Mouse (Mus musculus) midbrain, embryonic 10.5 days (tissue): ENCODE measurements around the gene Klhl21. TPM values are rescaled to one million over a fixed set of nuclear protein-coding genes. Genes with fewer than 3 reads are reported as not detected.
A peak's percentile ranks its signal among the peaks of the same experiment; 100 is the strongest.

Experiments used
- DNase-seq: peaks from one replicate; pipeline ENCODE4 v3.0.0-alpha.2; 2017; ENCODE audit warnings: low spot score
- H3K27ac ChIP-seq: fragments of 300-500 bp; sonication (generic); replicated peaks from 2 replicates; pipeline ENCODE4 v1.5.1; 2016; ENCODE audit warnings: mild to moderate bottlenecking
- H3K27me3 ChIP-seq: fragments of 300-500 bp; sonication (generic); 2 replicates; pipeline ENCODE4 v1.6.1; 2016; ENCODE audit warnings: low read depth, mild to moderate bottlenecking; ENCODE audit not compliant: poor library complexity, severe bottlenecking
- H3K36me3 ChIP-seq: fragments of 300-500 bp; sonication (generic); 2 replicates; pipeline ENCODE4 v1.6.1; 2016; ENCODE audit warnings: mild to moderate bottlenecking, moderate library complexity
- H3K4me1 ChIP-seq: fragments of 300-500 bp; sonication (generic); 2 replicates; pipeline ENCODE4 v1.6.1; 2016
- H3K4me3 ChIP-seq: fragments of 300-500 bp; sonication (generic); 2 replicates; pipeline ENCODE4 v1.5.1; 2016; ENCODE audit warnings: mild to moderate bottlenecking, moderate library complexity
- H3K9me3 ChIP-seq: fragments of 300-500 bp; sonication (generic); replicated peaks from 2 replicates; pipeline ENCODE4 v1.6.1; 2016; ENCODE audit warnings: mild to moderate bottlenecking
- WGBS: fragments of 180-500 bp; shearing (Covaris S2); methylation state at CpG from one replicate; pipeline ENCODE4 v1.1.7; 2016; 5-methylcytosine and 5-hydroxymethylcytosine counted together
- polyA plus RNA-seq: library from polyadenylated mRNA; unstranded; fragments of >200 nt; fragmentation: Nextera tagmentation; extraction: Ambion mirVana; gene quantifications from 2 replicates; pipeline ENCODE4 v1.2.1, GENCODE M21; 2016

Gene Klhl21
- polyA plus RNA-seq, 1 experiment from 2014 or later, result 8.5 TPM

- H3K4me1 ChIP-seq, result peaks cover 56% of the 10 kb centered on the region
These were observed 2.7 kb downstream of the Klhl21 start for GRCm38 (mm10) chr4:152011171-152011760.

GRCm38 (mm10) chr4:152012109-152012508 is 3.5 kb downstream of the Klhl21 start:
- Histone ChIP-seq H3K9me3 (no peaks in the 10 kb centered on the region), H3K27ac (no peak overlapping the region), H3K36me3 (peaks cover 55% of the 10 kb centered on the region), H3K27me3 (peaks cover 32% of the 10 kb centered on the region), H3K4me3 (no peak overlapping the region), H3K4me1 (peaks cover 51% of the 10 kb centered on the region)
- 94% methylated on average over 16 of the region's 16 CpGs for WGBS
- no peak for DNase-seq

More at GRCm38 (mm10) chr4:152011171-152011760, 2.7 kb downstream of the Klhl21 start:
- Histone ChIP-seq H3K4me3 (peak overlapping the region; percentile 88), H3K36me3 (peaks cover 48% of the 10 kb centered on the region), H3K9me3 (no peaks in the 10 kb centered on the region), H3K27me3 (peaks cover 39% of the 10 kb centered on the region), H3K27ac (no peak overlapping the region)
- DNase-seq, result no peak
- 84% methylated on average over 8 of the region's 8 CpGs for WGBS

GRCm38 (mm10) chr4:152013036-152013813 is 4.6 kb downstream of the Klhl21 start:
- H3K36me3 ChIP-seq, result peaks cover 66% of the 10 kb centered on the region
- 88% methylated on average over 12 of the region's 12 CpGs for WGBS
- no peak overlapping the region for H3K27ac ChIP-seq

GRCm38 (mm10) chr4:152019073-152019472 is 10.5 kb downstream of the Klhl21 start:
- no peak overlapping the region for H3K4me3 ChIP-seq
- no peaks in the 10 kb centered on the region for H3K9me3 ChIP-seq
- peaks cover 99% of the 10 kb centered on the region for H3K36me3 ChIP-seq
- no peaks in the 10 kb centered on the region for H3K27me3 ChIP-seq
- no peaks in the 10 kb centered on the region for H3K4me1 ChIP-seq
- 88% methylated on average over 6 of the region's 6 CpGs for WGBS
- no peak for DNase-seq
- no peak overlapping the region for H3K27ac ChIP-seq

More at GRCm38 (mm10) chr4:152013036-152013813, 4.6 kb downstream of the Klhl21 start:
- DNase-seq, result no peak
- H3K4me3 ChIP-seq, result no peak overlapping the region
- peaks cover 20% of the 10 kb centered on the region for H3K27me3 ChIP-seq
- H3K9me3 ChIP-seq, result no peaks in the 10 kb centered on the region
- H3K4me1 ChIP-seq, result peaks cover 40% of the 10 kb centered on the region

GRCm38 (mm10) chr4:152020024-152020423 is 11.4 kb downstream of the Klhl21 start:
- Histone ChIP-seq H3K36me3 (peaks cover 99% of the 10 kb centered on the region), H3K27ac (no peak overlapping the region), H3K4me1 (peaks cover 6% of the 10 kb centered on the region), H3K4me3 (no peak overlapping the region), H3K9me3 (no peaks in the 10 kb centered on the region), H3K27me3 (no peaks in the 10 kb centered on the region)
- no peak for DNase-seq
- WGBS, result 94% methylated on average over 21 of the region's 21 CpGs

GRCm38 (mm10) chr4:152021568-152022097 is 13.0 kb downstream of the Klhl21 start:
- DNase-seq, result no peak
- peaks cover 22% of the 10 kb centered on the region for H3K4me1 ChIP-seq
- no peaks in the 10 kb centered on the region for H3K27me3 ChIP-seq
- no peak overlapping the region for H3K4me3 ChIP-seq
- 76% methylated on average over 12 of the region's 12 CpGs for WGBS
- H3K27ac ChIP-seq, result no peak overlapping the region
- no peaks in the 10 kb centered on the region for H3K9me3 ChIP-seq
- H3K36me3 ChIP-seq, result peaks cover 97% of the 10 kb centered on the region

GRCm38 (mm10) chr4:152022506-152022905 is 13.9 kb downstream of the Klhl21 start:
- H3K4me3 ChIP-seq, result no peak overlapping the region
- WGBS, result 88% methylated on average over 8 of the region's 8 CpGs
- no peaks in the 10 kb centered on the region for H3K27me3 ChIP-seq
- H3K27ac ChIP-seq, result no peak overlapping the region
- H3K9me3 ChIP-seq, result no peaks in the 10 kb centered on the region
- no peak for DNase-seq
- H3K4me1 ChIP-seq, result peaks cover 28% of the 10 kb centered on the region
- H3K36me3 ChIP-seq, result peaks cover 90% of the 10 kb centered on the region

GRCm38 (mm10) chr4:152024525-152024924 is 15.9 kb downstream of the Klhl21 start:
- H3K27me3 ChIP-seq, result no peaks in the 10 kb centered on the region
- H3K4me1 ChIP-seq, result peaks cover 42% of the 10 kb centered on the region
- 91% methylated on average over 11 of the region's 11 CpGs for WGBS
- no peak overlapping the region for H3K27ac ChIP-seq
- H3K4me3 ChIP-seq, result no peak overlapping the region
- H3K9me3 ChIP-seq, result no peaks in the 10 kb centered on the region
- H3K36me3 ChIP-seq, result peaks cover 69% of the 10 kb centered on the region
- no peak for DNase-seq

- Histone ChIP-seq H3K4me1 (peaks cover 64% of the 10 kb centered on the region), H3K9me3 (no peaks in the 10 kb centered on the region), H3K27ac (peak overlapping the region; percentile 86), H3K4me3 (peak overlapping the region; percentile 72), H3K36me3 (peaks cover 45% of the 10 kb centered on the region), H3K27me3 (peaks cover 3% of the 10 kb centered on the region)
- DNase-seq, result no peak
- 2% methylated on average over 41 of the region's 41 CpGs for WGBS
These were observed 18.3 kb downstream of the Klhl21 start for GRCm38 (mm10) chr4:152026751-152027508.

GRCm38 (mm10) chr4:152027524-152027923 is 18.9 kb downstream of the Klhl21 start, which contains the start of gene Zbtb48:
TSS of gene Zbtb48 (minus strand) at chr4:152027671.
- peaks cover 9% of the 10 kb centered on the region for H3K27me3 ChIP-seq
- H3K4me1 ChIP-seq, result peaks cover 70% of the 10 kb centered on the region
- H3K36me3 ChIP-seq, result peaks cover 39% of the 10 kb centered on the region
- WGBS, result under 1% methylated on average over 35 of the region's 35 CpGs
- peak within 1 kb of the TSS; percentile 86 for H3K27ac ChIP-seq
- peak within 1 kb of the TSS; percentile 72 for H3K4me3 ChIP-seq
- H3K9me3 ChIP-seq, result no peaks in the 10 kb centered on the region
- DNase-seq, result peak; percentile 96

- Histone ChIP-seq H3K27me3 (peaks cover 11% of the 10 kb centered on the region), H3K36me3 (peaks cover 30% of the 10 kb centered on the region), H3K4me3 (peak overlapping the region; percentile 72), H3K9me3 (no peaks in the 10 kb centered on the region), H3K4me1 (peaks cover 71% of the 10 kb centered on the region), H3K27ac (no peak overlapping the region)
- no peak for DNase-seq
- 65% methylated on average over 15 of the region's 15 CpGs for WGBS
These were observed 19.9 kb downstream of the Klhl21 start for GRCm38 (mm10) chr4:152028456-152028855.

GRCm38 (mm10) chr4:152029087-152029486 is 20.5 kb downstream of the Klhl21 start:
- 47% methylated on average over 5 of the region's 5 CpGs for WGBS
- peaks cover 24% of the 10 kb centered on the region for H3K36me3 ChIP-seq
- H3K4me3 ChIP-seq, result no peak overlapping the region
- no peak for DNase-seq
- H3K27me3 ChIP-seq, result peaks cover 11% of the 10 kb centered on the region
- H3K9me3 ChIP-seq, result no peaks in the 10 kb centered on the region
- peaks cover 71% of the 10 kb centered on the region for H3K4me1 ChIP-seq
- no peak overlapping the region for H3K27ac ChIP-seq
